Mouse (Mus musculus) embryo, embryonic 9.5 days (tissue): ENCODE data around the gene Crybb2.
"Not testable (repeated sequence)": the region's sequence is repeated elsewhere in the genome, so short reads cannot be mapped to it uniquely, and the experiment has no call there.

Experiments used
- DNase-seq: peaks from one replicate; pipeline ENCODE4 v3.0.0-alpha.2; 2017; ENCODE audit errors: extremely low spot score

Crybb2 gene

GRCm38 (mm10) chr5:113070017-113070416 lies at the start of gene Crybb2:
Gene Crybb2, minus strand, starts transcription at chr5:113070117.
- no peak for DNase-seq

GRCm38 (mm10) chr5:113119291-113119690 lies 49.4 kb upstream of the Crybb2 start:
- no peak for DNase-seq

- DNase-seq: no peak
These were observed 48.8 kb upstream of the Crybb2 start for GRCm38 (mm10) chr5:113118695-113119094.

- DNase-seq: no peak
These were observed 47.4 kb upstream of the Crybb2 start for GRCm38 (mm10) chr5:113117361-113117760.

- DNase-seq: no peak
These were observed 46.0 kb upstream of the Crybb2 start for GRCm38 (mm10) chr5:113115896-113116295.

GRCm38 (mm10) chr5:113114264-113115225 lies 44.6 kb upstream of the Crybb2 start:
- no peak for DNase-seq

- DNase-seq: no peak
These were observed 43.2 kb upstream of the Crybb2 start for GRCm38 (mm10) chr5:113113120-113113519.

GRCm38 (mm10) chr5:113111336-113111735 lies 41.4 kb upstream of the Crybb2 start:
- DNase-seq: no peak

- no peak for DNase-seq
These were observed 41.0 kb upstream of the Crybb2 start for GRCm38 (mm10) chr5:113110929-113111328.

- DNase-seq: not testable (repeated sequence)
These were observed 39.7 kb upstream of the Crybb2 start for GRCm38 (mm10) chr5:113109651-113110050.

GRCm38 (mm10) chr5:113108165-113108764 lies 38.3 kb upstream of the Crybb2 start:
- no peak for DNase-seq

GRCm38 (mm10) chr5:113107709-113108108 lies 37.8 kb upstream of the Crybb2 start:
- no peak for DNase-seq

GRCm38 (mm10) chr5:113106594-113106993 lies 36.7 kb upstream of the Crybb2 start:
- DNase-seq: no peak

- no peak for DNase-seq
These were observed 35.6 kb upstream of the Crybb2 start for GRCm38 (mm10) chr5:113105481-113105880.

- no peak for DNase-seq
These were observed 35.1 kb upstream of the Crybb2 start for GRCm38 (mm10) chr5:113105035-113105434.

GRCm38 (mm10) chr5:113102455-113102854 lies 32.5 kb upstream of the Crybb2 start:
- no peak for DNase-seq

- no peak for DNase-seq
These were observed 31.5 kb upstream of the Crybb2 start for GRCm38 (mm10) chr5:113101457-113101856.

GRCm38 (mm10) chr5:113100422-113100821 lies 30.5 kb upstream of the Crybb2 start:
- DNase-seq: no peak

- DNase-seq: peak; percentile 90
These were observed 29.6 kb upstream of the Crybb2 start for GRCm38 (mm10) chr5:113099546-113099945.

- DNase-seq: no peak
These were observed 27.6 kb upstream of the Crybb2 start for GRCm38 (mm10) chr5:113097551-113097950.

GRCm38 (mm10) chr5:113095456-113095855 lies 25.5 kb upstream of the Crybb2 start:
- DNase-seq: no peak

GRCm38 (mm10) chr5:113092406-113092805 lies 22.5 kb upstream of the Crybb2 start:
- no peak for DNase-seq

GRCm38 (mm10) chr5:113091162-113091561 lies 21.2 kb upstream of the Crybb2 start:
- peak; percentile 59 for DNase-seq
